Mouse (Mus musculus) WW6 (cell line): ENCODE measurements at regions not wholly inside any gene's neighbourhood (a gene's known extent, or its start where the extent isn't known, plus 50 kb on each side); places are given as distances from the start of the nearest gene placed in this dataset.

ENCODE experiments used
- DNase-seq: peaks from one replicate; pipeline ENCODE4 v3.0.0-alpha.2; 2013; ENCODE audit warnings: low read depth, low spot score

- DNase-seq, result no peak
Measured at GRCm38 (mm10) chr16:50852081-50852480, 261.1 kb upstream of the Ccdc54 start.

- DNase-seq, result no peak
Measured at GRCm38 (mm10) chr16:50847693-50848092, 256.7 kb upstream of the Ccdc54 start.

- no peak for DNase-seq
Measured at GRCm38 (mm10) chr16:50846505-50846904, 255.6 kb upstream of the Ccdc54 start.

GRCm38 (mm10) chr16:50841677-50842580 is 251.0 kb upstream of the Ccdc54 start:
- peak; percentile 34 for DNase-seq

GRCm38 (mm10) chr16:50841205-50841604 is 250.3 kb upstream of the Ccdc54 start:
- no peak for DNase-seq

GRCm38 (mm10) chr16:50839665-50840064 is 248.7 kb upstream of the Ccdc54 start:
- DNase-seq, result no peak

- no peak for DNase-seq
Measured at GRCm38 (mm10) chr16:50837416-50837815, 246.5 kb upstream of the Ccdc54 start.

GRCm38 (mm10) chr16:50836457-50836856 is 245.5 kb upstream of the Ccdc54 start:
- no peak for DNase-seq

- no peak for DNase-seq
Measured at GRCm38 (mm10) chr16:50833357-50833756, 242.4 kb upstream of the Ccdc54 start.

- DNase-seq, result no peak
Measured at GRCm38 (mm10) chr16:50822352-50822751, 231.4 kb upstream of the Ccdc54 start.

- DNase-seq, result no peak
Measured at GRCm38 (mm10) chr16:50814626-50815025, 223.7 kb upstream of the Ccdc54 start.

- DNase-seq, result peak; percentile 14
Measured at GRCm38 (mm10) chr16:50799145-50799794, 208.3 kb upstream of the Ccdc54 start.

GRCm38 (mm10) chr16:50798095-50798494 is 207.1 kb upstream of the Ccdc54 start:
- DNase-seq, result no peak

- no peak for DNase-seq
Measured at GRCm38 (mm10) chr16:50792960-50793359, 202.0 kb upstream of the Ccdc54 start.

GRCm38 (mm10) chr16:50792506-50792905 is 201.6 kb upstream of the Ccdc54 start:
- no peak for DNase-seq

- no peak for DNase-seq
Measured at GRCm38 (mm10) chr16:50788702-50789101, 197.7 kb upstream of the Ccdc54 start.

GRCm38 (mm10) chr16:50786199-50786598 is 195.2 kb upstream of the Ccdc54 start:
- DNase-seq, result no peak

GRCm38 (mm10) chr16:50785384-50785783 is 194.4 kb upstream of the Ccdc54 start:
- no peak for DNase-seq

- DNase-seq, result no peak
Measured at GRCm38 (mm10) chr16:50784651-50785228, 193.8 kb upstream of the Ccdc54 start.

- no peak for DNase-seq
Measured at GRCm38 (mm10) chr16:50783784-50784650, 193.1 kb upstream of the Ccdc54 start.

GRCm38 (mm10) chr16:50783240-50783639 is 192.3 kb upstream of the Ccdc54 start:
- no peak for DNase-seq
